Mouse (Mus musculus): ENCODE results near the gene Snx1. TPM values are rescaled to one million over a fixed set of nuclear protein-coding genes. Genes with fewer than 3 reads are reported as not detected.

The Snx1 gene
- polyA plus RNA-seq, 1 experiment from 2014 or later: 89.6 TPM

DNA sequence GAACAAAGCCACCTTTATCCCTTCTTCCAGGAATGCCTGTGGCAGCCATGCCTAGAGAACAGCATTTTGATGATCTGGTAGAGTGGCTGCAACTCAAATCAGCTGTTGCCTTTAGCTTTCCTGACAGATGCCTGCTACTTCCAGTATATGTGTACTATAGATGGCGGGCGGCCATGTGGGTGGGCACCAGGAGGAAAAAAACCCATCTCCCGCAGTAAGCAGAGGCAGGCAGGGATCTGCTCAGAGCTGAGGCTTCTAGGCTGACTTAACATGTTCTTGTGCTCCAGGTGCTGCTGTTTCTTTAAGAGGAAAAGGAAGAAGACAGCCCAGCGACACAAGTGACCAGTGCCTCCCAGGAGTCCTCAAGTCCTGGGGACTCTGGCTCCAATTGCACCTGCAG, 87.1 kb downstream of the Snx1 start:
- H3K9ac ChIP-seq: no peak overlapping the region
- no peak for ATAC-seq
- H3K36me3 ChIP-seq: peaks cover 25% of the 10 kb centered on the region
- no peak overlapping the region for H3K27ac ChIP-seq
- no peak overlapping the region for H3K4me2 ChIP-seq
- H3K9me3 ChIP-seq (replicated peaks): no peaks in the 10 kb centered on the region
- 77% methylated on average over 4 of the region's 4 CpGs for WGBS (ENCODE audit: insufficient replicate concordance)
- H3K27me3 ChIP-seq (replicated peaks): no peaks in the 10 kb centered on the region
- H3K4me1 ChIP-seq: no peaks in the 10 kb centered on the region
- no peak overlapping the region for H3K4me3 ChIP-seq

DNA sequence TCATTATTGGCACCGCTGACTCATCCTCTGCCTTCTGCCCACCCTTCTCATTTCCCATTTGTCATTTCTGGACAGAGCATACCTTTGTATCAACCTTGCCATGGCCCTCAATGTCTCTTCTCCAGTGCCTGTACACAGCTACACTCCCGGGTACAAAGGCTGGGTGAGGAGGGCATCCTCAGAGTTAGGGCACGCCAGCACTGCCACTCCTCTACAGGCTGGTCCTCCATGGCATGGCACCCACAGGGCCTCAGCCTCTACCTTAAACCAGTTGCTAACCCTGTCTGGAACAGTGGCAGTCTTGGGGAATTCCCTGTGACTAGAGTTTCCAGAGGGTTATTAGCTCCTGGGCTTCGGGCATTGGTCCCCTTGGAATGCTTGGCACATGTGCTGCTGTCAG, 87.8 kb downstream of the Snx1 start:
- no peak overlapping the region for H3K9ac ChIP-seq
- H3K4me3 ChIP-seq: no peak overlapping the region
- H3K9me3 ChIP-seq (replicated peaks): no peaks in the 10 kb centered on the region
- H3K4me2 ChIP-seq: no peak overlapping the region
- no peaks in the 10 kb centered on the region for H3K27me3 ChIP-seq (replicated peaks)
- no peaks in the 10 kb centered on the region for H3K4me1 ChIP-seq
- no peak overlapping the region for H3K27ac ChIP-seq
- ATAC-seq: no peak
- peaks cover 25% of the 10 kb centered on the region for H3K36me3 ChIP-seq
- WGBS (ENCODE audit: insufficient replicate concordance): 89% methylated on average over 4 of the region's 4 CpGs

Other genes with a start within 250 kb of the Snx1 start
- 126 TPM in 2 replicates for gene Pclaf, start 236.3 kb downstream of the Snx1 start, polyA plus RNA-seq (2016; fragmentation: Nextera tagmentation; extraction: Ambion mirVana)
- gene Trip4, start 217.8 kb downstream of the Snx1 start, polyA plus RNA-seq (2016; fragmentation: Nextera tagmentation; extraction: Ambion mirVana): 17.4 and 18.3 TPM in 2 replicates
- 7.1 and 7.4 TPM in 2 replicates for gene Csnk1g1, start 217.7 kb downstream of the Snx1 start, polyA plus RNA-seq (2016; fragmentation: Nextera tagmentation; extraction: Ambion mirVana)
- 392 and 399 TPM in 2 replicates for gene Ppib, start 66.4 kb downstream of the Snx1 start, polyA plus RNA-seq (2016; fragmentation: Nextera tagmentation; extraction: Ambion mirVana)
- 29.6 and 33.4 TPM in 2 replicates for gene Snx22, start 56.9 kb downstream of the Snx1 start, polyA plus RNA-seq (2016; fragmentation: Nextera tagmentation; extraction: Ambion mirVana)
- gene Ciao2a, start within 50 bp of the Snx1 start, polyA plus RNA-seq (2016; fragmentation: Nextera tagmentation; extraction: Ambion mirVana): 199 TPM in 2 replicates
- gene Dapk2, start 31.6 kb upstream of the Snx1 start, polyA plus RNA-seq (2016; fragmentation: Nextera tagmentation; extraction: Ambion mirVana): 12.3 and 16.4 TPM in 2 replicates
- 35.8 and 37.9 TPM in 2 replicates for gene Herc1, start 223.9 kb upstream of the Snx1 start, polyA plus RNA-seq (2016; fragmentation: Nextera tagmentation; extraction: Ambion mirVana)

Measured in liver, embryonic 12.5 days (tissue).